Mouse (Mus musculus) liver, postnatal 0 days (tissue): ENCODE data around the gene Akap8l. TPM values are rescaled to one million over a fixed set of nuclear protein-coding genes. Genes with fewer than 3 reads are reported as not detected.

Experiments used
- ATAC-seq: fragments of 200-750 bp; cut with Nextera tagmentation; 2 replicates; pipeline ENCODE4 v1.8.0; 2017; ENCODE audit warnings: mild to moderate bottlenecking, moderate library complexity
- DNase-seq: peaks from one replicate; pipeline ENCODE4 v3.0.0-alpha.2; 2016
- H3K27ac ChIP-seq: fragments of 300-500 bp; sonication (generic); 2 replicates; pipeline ENCODE4 v1.5.1; 2014; ENCODE audit warnings: antibody characterized with exemption, moderate library complexity, mild to moderate bottlenecking, low read depth
- H3K27me3 ChIP-seq: fragments of 300-500 bp; sonication (generic); 2 replicates; pipeline ENCODE4 v1.6.1; 2014; ENCODE audit warnings: low read length, control low read depth, mixed read lengths; ENCODE audit not compliant: insufficient read depth
- H3K36me3 ChIP-seq: fragments of 300-500 bp; sonication (generic); replicated peaks from 2 replicates; pipeline ENCODE4 v1.6.1; 2014; ENCODE audit warnings: mild to moderate bottlenecking, control low read depth, low read length, moderate library complexity, mixed read lengths; ENCODE audit not compliant: insufficient read depth
- H3K4me1 ChIP-seq: fragments of 300-500 bp; sonication (generic); 2 replicates; pipeline ENCODE4 v1.6.1; 2014; ENCODE audit warnings: antibody characterized with exemption, mild to moderate bottlenecking, control low read depth; ENCODE audit not compliant: insufficient read depth
- H3K4me2 ChIP-seq: fragments of 300-500 bp; sonication (generic); 2 replicates; pipeline ENCODE4 v1.6.1; 2014; ENCODE audit warnings: low read depth, mild to moderate bottlenecking, low read length, moderate library complexity, mixed read lengths
- H3K4me3 ChIP-seq: fragments of 300-500 bp; sonication (generic); 2 replicates; pipeline ENCODE4 v1.5.1; 2014; ENCODE audit warnings: low read depth, low read length
- H3K9ac ChIP-seq: fragments of 300-500 bp; sonication (generic); replicated peaks from 2 replicates; pipeline ENCODE4 v1.6.1; 2014; ENCODE audit warnings: mild to moderate bottlenecking, moderate library complexity
- H3K9me3 ChIP-seq: fragments of 300-500 bp; sonication (generic); 2 replicates; pipeline ENCODE4 v1.6.1; 2016; ENCODE audit warnings: mild to moderate bottlenecking, control low read depth, low read length, mixed read lengths
- CTCF ChIP-seq: sonication (generic); IDR thresholded peaks from 2 replicates; pipeline ENCODE4 v1.5.1; 2016; ENCODE audit warnings: antibody characterized with exemption, low read depth
- EP300 ChIP-seq: IDR thresholded peaks from 2 replicates; pipeline ENCODE4 v1.6.1; 2016; ENCODE audit warnings: antibody characterized with exemption, low read depth, mild to moderate bottlenecking
- WGBS: fragments of 180-500 bp; shearing (Covaris S2); extraction: QIAGEN DNeasy Blood & Tissue Kit; methylation state at CpG from one replicate; pipeline ENCODE4 v1.1.7; 2014; ENCODE audit not compliant: insufficient replicate concordance; 5-methylcytosine and 5-hydroxymethylcytosine counted together
- microRNA-seq: library from miRNA; unstranded; fragments of <30 nt; microRNA quantifications from one replicate; pipeline ENCODE4, GENCODE M21; 2016
- polyA plus RNA-seq: library from polyadenylated mRNA; unstranded; fragments of >200 nt; fragmentation: Nextera tagmentation; extraction: Ambion mirVana; gene quantifications from 2 replicates; pipeline ENCODE4 v1.2.1, GENCODE M21; 2015

The Akap8l gene
- polyA plus RNA-seq, 1 experiment from 2014 or later = 23.8 TPM

GRCm38 (mm10) chr17:32283341-32283740, 67.1 kb downstream of the Akap8l start:
- peak; percentile 16; the same call in 1 of the 2 replicates for ATAC-seq
- H3K9ac ChIP-seq = peak overlapping the region; percentile 98
- peak overlapping the region; percentile 100 for H3K27ac ChIP-seq
- TF ChIP-seq EP300 (no peak), CTCF (no peak)
- H3K36me3 ChIP-seq = no peaks in the 10 kb centered on the region; the same call in 1 of the 2 replicates
- no peaks in the 10 kb centered on the region for H3K9me3 ChIP-seq
- 5% methylated on average over 7 of the region's 7 CpGs for WGBS
- H3K27me3 ChIP-seq = no peaks in the 10 kb centered on the region
- H3K4me1 ChIP-seq = peaks cover 31% of the 10 kb centered on the region
- peak overlapping the region; percentile 72 for H3K4me2 ChIP-seq
- peak overlapping the region; percentile 99 for H3K4me3 ChIP-seq
- no peak for DNase-seq

GRCm38 (mm10) chr17:32281611-32282310, 68.6 kb downstream of the Akap8l start:
- no peaks in the 10 kb centered on the region for H3K9me3 ChIP-seq
- peaks cover 38% of the 10 kb centered on the region for H3K4me1 ChIP-seq
- 49% methylated on average over 4 of the region's 4 CpGs for WGBS
- TF ChIP-seq CTCF (peak; percentile 11; the same call in 1 of the 2 replicates), EP300 (no peak)
- H3K27ac ChIP-seq = peak overlapping the region; percentile 67
- peaks cover 2% of the 10 kb centered on the region; the same call in 1 of the 2 replicates for H3K36me3 ChIP-seq
- peak overlapping the region; percentile 72 for H3K4me2 ChIP-seq
- no peak for DNase-seq
- H3K27me3 ChIP-seq = no peaks in the 10 kb centered on the region
- ATAC-seq = no peak
- H3K4me3 ChIP-seq = peak overlapping the region; percentile 99
- 0 out of 2 replicates have a peak overlapping the region, but pooled peaks have one; percentile 30 for H3K9ac ChIP-seq

GRCm38 (mm10) chr17:32281126-32281525, 69.3 kb downstream of the Akap8l start:
- H3K4me1 ChIP-seq = peaks cover 40% of the 10 kb centered on the region
- DNase-seq = no peak
- peaks cover 2% of the 10 kb centered on the region; the same call in 1 of the 2 replicates for H3K36me3 ChIP-seq
- ATAC-seq = no peak
- no peaks in the 10 kb centered on the region for H3K9me3 ChIP-seq
- no peak overlapping the region for H3K9ac ChIP-seq
- H3K27ac ChIP-seq = no peak overlapping the region
- peak overlapping the region; percentile 72 for H3K4me2 ChIP-seq
- H3K4me3 ChIP-seq = peak overlapping the region; percentile 99; the same call in 1 of the 2 replicates
- 82% methylated on average over 2 of the region's 2 CpGs for whole genome bisulfite sequencing
- TF ChIP-seq CTCF = no peak
- TF ChIP-seq EP300 = no peak
- no peaks in the 10 kb centered on the region for H3K27me3 ChIP-seq

GRCm38 (mm10) chr17:32280575-32280974, 69.8 kb downstream of the Akap8l start:
- peaks cover 2% of the 10 kb centered on the region; the same call in 1 of the 2 replicates for H3K36me3 ChIP-seq
- DNase-seq = no peak
- WGBS = 62% methylated on average over 3 of the region's 3 CpGs
- no peak overlapping the region for H3K27ac ChIP-seq
- no peaks in the 10 kb centered on the region for H3K9me3 ChIP-seq
- TF ChIP-seq EP300 (no peak), CTCF (no peak)
- H3K9ac ChIP-seq = no peak overlapping the region
- H3K4me3 ChIP-seq = no peak overlapping the region
- peaks cover 45% of the 10 kb centered on the region for H3K4me1 ChIP-seq
- no peaks in the 10 kb centered on the region for H3K27me3 ChIP-seq
- ATAC-seq = no peak
- no peak overlapping the region for H3K4me2 ChIP-seq

GRCm38 (mm10) chr17:32277201-32277600, 73.2 kb downstream of the Akap8l start:
- 82% methylated on average over 1 of the region's 1 CpGs for WGBS

GRCm38 (mm10) chr17:32275568-32275967, 74.8 kb downstream of the Akap8l start:
- no peak overlapping the region for H3K9ac ChIP-seq
- no peaks in the 10 kb centered on the region for H3K27me3 ChIP-seq
- 72% methylated on average over 3 of the region's 3 CpGs for WGBS
- ATAC-seq = no peak
- no peak for TF ChIP-seq CTCF
- H3K9me3 ChIP-seq = no peaks in the 10 kb centered on the region
- DNase-seq = no peak
- peaks cover 24% of the 10 kb centered on the region for H3K4me1 ChIP-seq
- no peak overlapping the region for H3K27ac ChIP-seq
- H3K36me3 ChIP-seq = peaks cover 7% of the 10 kb centered on the region; the same call in 1 of the 2 replicates
- H3K4me3 ChIP-seq = no peak overlapping the region
- no peak overlapping the region for H3K4me2 ChIP-seq

More at GRCm38 (mm10) chr17:32277201-32277600, 73.2 kb downstream of the Akap8l start:
- H3K4me1 ChIP-seq = peaks cover 32% of the 10 kb centered on the region
- no peak for ATAC-seq
- peaks cover 4% of the 10 kb centered on the region; the same call in 1 of the 2 replicates for H3K36me3 ChIP-seq
- H3K27me3 ChIP-seq = no peaks in the 10 kb centered on the region
- H3K9ac ChIP-seq = no peak overlapping the region
- H3K27ac ChIP-seq = no peak overlapping the region
- no peaks in the 10 kb centered on the region for H3K9me3 ChIP-seq
- H3K4me3 ChIP-seq = no peak overlapping the region
- TF ChIP-seq EP300 (no peak), CTCF (no peak)
- DNase-seq = no peak
- H3K4me2 ChIP-seq = no peak overlapping the region

Small RNA genes lying within 50 kb of the gene (microRNA-seq; reads per million reads assigned to microRNA genes)
- gene Gm22201 = not detected

Other genes starting within 250 kb of the Akap8l start
- gene Notch3, start 183.8 kb downstream of the Akap8l start, polyA plus RNA-seq = 0.20 and 0.26 TPM in 2 replicates
- not detected in 2 replicates for gene Ephx3, start 161.1 kb downstream of the Akap8l start, polyA plus RNA-seq
- 20.2 and 20.7 TPM in 2 replicates for gene Brd4, start 65.9 kb downstream of the Akap8l start, polyA plus RNA-seq
- gene Akap8, start 29.4 kb downstream of the Akap8l start, polyA plus RNA-seq = 14.5 and 17.3 TPM in 2 replicates
- gene Wiz, start 38.8 kb upstream of the Akap8l start, polyA plus RNA-seq = 2.7 and 3.2 TPM in 2 replicates
- 2.9 and 3.1 TPM in 2 replicates for gene Rasal3, start 53.0 kb upstream of the Akap8l start, polyA plus RNA-seq
- gene Pglyrp2, start 73.6 kb upstream of the Akap8l start, polyA plus RNA-seq = 48.4 and 53.7 TPM in 2 replicates
- 0.22 and 0.32 TPM in 2 replicates for gene Cyp4f39, start 102.1 kb upstream of the Akap8l start, polyA plus RNA-seq
- gene Cyp4f17, start 155.4 kb upstream of the Akap8l start, polyA plus RNA-seq = 2.7 and 2.9 TPM in 2 replicates
- gene Cyp4f16, start 186.0 kb upstream of the Akap8l start, polyA plus RNA-seq = 5.9 and 6.9 TPM in 2 replicates